Mouse (Mus musculus): ENCODE measurements around the gene Insm1. TPM values are rescaled to one million over a fixed set of nuclear protein-coding genes. Genes with fewer than 3 reads are reported as not detected.

Gene Insm1
- total RNA-seq, 2 experiments from 2014 or later = not detected

- no peak for DNase-seq (ENCODE audit: low spot score)
Measured at GRCm38 (mm10) chr2:146224141-146224540, 2.4 kb downstream of the Insm1 start.

GRCm38 (mm10) chr2:146225818-146226217 is 4.1 kb downstream of the Insm1 start:
- DNase-seq (ENCODE audit: low spot score) = no peak

- no peak for DNase-seq (ENCODE audit: low spot score)
Measured at GRCm38 (mm10) chr2:146226484-146226883, 4.8 kb downstream of the Insm1 start.

- no peak for DNase-seq (ENCODE audit: low spot score)
Measured at GRCm38 (mm10) chr2:146227646-146228045, 5.9 kb downstream of the Insm1 start.

GRCm38 (mm10) chr2:146228435-146228834 is 6.7 kb downstream of the Insm1 start:
- no peak for DNase-seq (ENCODE audit: low spot score)

- DNase-seq (ENCODE audit: low spot score) = no peak
Measured at GRCm38 (mm10) chr2:146231485-146231884, 9.8 kb downstream of the Insm1 start.

GRCm38 (mm10) chr2:146239196-146239747 is 17.6 kb downstream of the Insm1 start:
- DNase-seq (ENCODE audit: low spot score) = no peak

GRCm38 (mm10) chr2:146244049-146244448 is 22.3 kb downstream of the Insm1 start:
- DNase-seq (ENCODE audit: low spot score) = no peak

GRCm38 (mm10) chr2:146245401-146245800 is 23.7 kb downstream of the Insm1 start:
- no peak for DNase-seq (ENCODE audit: low spot score)

- DNase-seq (ENCODE audit: low spot score) = no peak
Measured at GRCm38 (mm10) chr2:146246409-146247075, 24.8 kb downstream of the Insm1 start.

GRCm38 (mm10) chr2:146247576-146247975 is 25.9 kb downstream of the Insm1 start:
- no peak for DNase-seq (ENCODE audit: low spot score)

GRCm38 (mm10) chr2:146249033-146249432 is 27.3 kb downstream of the Insm1 start:
- DNase-seq (ENCODE audit: low spot score) = no peak

- DNase-seq (ENCODE audit: low spot score) = no peak
Measured at GRCm38 (mm10) chr2:146250236-146250904, 28.6 kb downstream of the Insm1 start.

- DNase-seq (ENCODE audit: low spot score) = no peak
Measured at GRCm38 (mm10) chr2:146254387-146254786, 32.7 kb downstream of the Insm1 start.

- DNase-seq (ENCODE audit: low spot score) = no peak
Measured at GRCm38 (mm10) chr2:146255636-146256035, 33.9 kb downstream of the Insm1 start.

GRCm38 (mm10) chr2:146256321-146256875 is 34.7 kb downstream of the Insm1 start:
- DNase-seq (ENCODE audit: low spot score) = no peak

- DNase-seq (ENCODE audit: low spot score) = no peak
Measured at GRCm38 (mm10) chr2:146257037-146257436, 35.3 kb downstream of the Insm1 start.

- no peak for DNase-seq (ENCODE audit: low spot score)
Measured at GRCm38 (mm10) chr2:146257609-146258008, 35.9 kb downstream of the Insm1 start.

- no peak for DNase-seq (ENCODE audit: low spot score)
Measured at GRCm38 (mm10) chr2:146258736-146259469, 37.2 kb downstream of the Insm1 start.

- DNase-seq (ENCODE audit: low spot score) = no peak
Measured at GRCm38 (mm10) chr2:146259787-146260560, 38.3 kb downstream of the Insm1 start.

GRCm38 (mm10) chr2:146261146-146261545 is 39.4 kb downstream of the Insm1 start:
- no peak for DNase-seq (ENCODE audit: low spot score)
